Mouse (Mus musculus) left cerebral cortex, adult 2 months (tissue): ENCODE measurements around the gene Nmt1. TPM values are rescaled to one million over a fixed set of nuclear protein-coding genes. Genes with fewer than 3 reads are reported as not detected.

ENCODE experiments used
- DNase-seq, 2 experiments: peaks; one replicate each; pipeline ENCODE4 v3.0.0; 2021 to 2022; ENCODE audit warnings: low spot score in 2 of 2, mixed read lengths in 1 of 2; ENCODE audit errors: extremely low spot score in 1 of 2
- H3K27ac ChIP-seq: fragments of 200-600 bp; 2 replicates; pipeline ENCODE4 v1.8.1; 2022
- H3K4me3 ChIP-seq: fragments of 200-600 bp; 2 replicates; pipeline ENCODE4 v1.8.1; 2022
- CTCF ChIP-seq: fragments of 200-600 bp; IDR thresholded peaks from 2 replicates; pipeline ENCODE4 v1.8.1; 2022; ENCODE audit warnings: antibody characterized with exemption, mild to moderate bottlenecking, moderate library complexity
- intact Hi-C: fragments of 180-260 bp; cut with DNase I; formaldehyde crosslinking; loops from one replicate; pipeline ENCODE4 v1.15.1; 2025
- total RNA-seq, 2 experiments: library from RNA; stranded (reverse); gene quantifications; 2 replicates each; pipeline ENCODE4 v1.2.3; 2021

Gene Nmt1
- total RNA-seq, 2 experiments from 2014 or later, result 117 to 130 TPM

GRCm38 (mm10) chr11:103007001-103007340 is 21.0 kb upstream of the Nmt1 start:
- no peak for DNase-seq
- intact Hi-C loops, result no loop called here
- Histone ChIP-seq H3K27ac (no peak overlapping the region; the same call in 1 of the 2 replicates), H3K4me3 (no peak overlapping the region)
- no peak for TF ChIP-seq CTCF

- no peak overlapping the region for H3K4me3 ChIP-seq
- no peak overlapping the region for H3K27ac ChIP-seq
- intact Hi-C loops, result no loop called here
- TF ChIP-seq CTCF, result no peak
- no peak for DNase-seq
Measured at GRCm38 (mm10) chr11:103008558-103008957, 19.4 kb upstream of the Nmt1 start.

GRCm38 (mm10) chr11:103009208-103009607 is 18.8 kb upstream of the Nmt1 start:
- peak; percentile 39 for TF ChIP-seq CTCF
- no peak for DNase-seq

GRCm38 (mm10) chr11:103010454-103011205 is 17.4 kb upstream of the Nmt1 start:
- Histone ChIP-seq H3K4me3 (no peak overlapping the region), H3K27ac (no peak overlapping the region)
- intact Hi-C loops, result no loop called here
- TF ChIP-seq CTCF, result no peak
- DNase-seq, result no peak

More at GRCm38 (mm10) chr11:103009208-103009607, 18.8 kb upstream of the Nmt1 start:
- H3K4me3 ChIP-seq, result no peak overlapping the region
- H3K27ac ChIP-seq, result no peak overlapping the region
- intact Hi-C loops, result no loop called here

GRCm38 (mm10) chr11:103011206-103011497 is 16.8 kb upstream of the Nmt1 start:
- Histone ChIP-seq H3K4me3 (no peak overlapping the region), H3K27ac (no peak overlapping the region)
- DNase-seq, result no peak
- intact Hi-C loops, result no loop called here
- TF ChIP-seq CTCF, result no peak

GRCm38 (mm10) chr11:103015881-103016825 is 11.8 kb upstream of the Nmt1 start:
- Histone ChIP-seq H3K4me3 (peak overlapping the region; percentile 88), H3K27ac (peak overlapping the region; percentile 90)
- TF ChIP-seq CTCF, result no peak; the same call in 1 of the 2 replicates
- intact Hi-C loops, result no loop called here
- no peak for DNase-seq

- DNase-seq, result peak; percentile 96 to 99
- intact Hi-C loops, result loop anchor here (1.0 kb wide), 1 partner anchor 11 kb away; the partner anchor contains the start of genes Dcakd and Nmt1
- Histone ChIP-seq H3K27ac (peak overlapping the region; percentile 90), H3K4me3 (peak overlapping the region; percentile 88)
- no peak for TF ChIP-seq CTCF
Measured at GRCm38 (mm10) chr11:103016930-103017329, 11.1 kb upstream of the Nmt1 start.

- no peak overlapping the region for H3K4me3 ChIP-seq
- no peak for TF ChIP-seq CTCF
- no peak for DNase-seq
- intact Hi-C loops, result loop anchor here (1.0 kb wide), 1 partner anchor 11 kb away; the partner anchor contains the start of genes Dcakd and Nmt1
- no peak overlapping the region for H3K27ac ChIP-seq
Measured at GRCm38 (mm10) chr11:103017661-103018060, 10.3 kb upstream of the Nmt1 start.

- TF ChIP-seq CTCF, result no peak
- DNase-seq, result no peak
- intact Hi-C loops, result no loop called here
- no peak overlapping the region for H3K27ac ChIP-seq
- no peak overlapping the region for H3K4me3 ChIP-seq
Measured at GRCm38 (mm10) chr11:103018860-103019259, 9.1 kb upstream of the Nmt1 start.

- H3K27ac ChIP-seq, result no peak overlapping the region
- no peak overlapping the region for H3K4me3 ChIP-seq
- intact Hi-C loops, result no loop called here
Measured at GRCm38 (mm10) chr11:103019325-103019724, 8.7 kb upstream of the Nmt1 start.

GRCm38 (mm10) chr11:103020713-103021335 is 7.2 kb upstream of the Nmt1 start:
- DNase-seq, result no peak
- intact Hi-C loops, result no loop called here
- TF ChIP-seq CTCF, result no peak; the same call in 1 of the 2 replicates
- H3K4me3 ChIP-seq, result no peak overlapping the region
- H3K27ac ChIP-seq, result no peak overlapping the region

More at GRCm38 (mm10) chr11:103019325-103019724, 8.7 kb upstream of the Nmt1 start:
- no peak for TF ChIP-seq CTCF
- no peak for DNase-seq

GRCm38 (mm10) chr11:103023974-103024373 is 4.0 kb upstream of the Nmt1 start:
- Histone ChIP-seq H3K4me3 (no peak overlapping the region), H3K27ac (no peak overlapping the region)
- intact Hi-C loops, result no loop called here
- no peak for DNase-seq
- no peak; the same call in 1 of the 2 replicates for TF ChIP-seq CTCF
